Mouse (Mus musculus) embryonic fibroblast, embryonic 13.5 days (primary cell): ENCODE data around the gene Mettl7a3.

Experiments
- CTCF ChIP-seq: IDR thresholded peaks from 2 replicates; pipeline ENCODE4 v1.5.1; 2011; ENCODE audit warnings: mild to moderate bottlenecking, control low read depth, low read length, moderate library complexity, borderline replicate concordance; ENCODE audit not compliant: insufficient read depth
- POLR2A ChIP-seq: IDR thresholded peaks from 2 replicates; pipeline ENCODE4 v1.6.1; 2011; ENCODE audit warnings: low read depth, mild to moderate bottlenecking, control low read depth, low read length, moderate library complexity

DNA sequence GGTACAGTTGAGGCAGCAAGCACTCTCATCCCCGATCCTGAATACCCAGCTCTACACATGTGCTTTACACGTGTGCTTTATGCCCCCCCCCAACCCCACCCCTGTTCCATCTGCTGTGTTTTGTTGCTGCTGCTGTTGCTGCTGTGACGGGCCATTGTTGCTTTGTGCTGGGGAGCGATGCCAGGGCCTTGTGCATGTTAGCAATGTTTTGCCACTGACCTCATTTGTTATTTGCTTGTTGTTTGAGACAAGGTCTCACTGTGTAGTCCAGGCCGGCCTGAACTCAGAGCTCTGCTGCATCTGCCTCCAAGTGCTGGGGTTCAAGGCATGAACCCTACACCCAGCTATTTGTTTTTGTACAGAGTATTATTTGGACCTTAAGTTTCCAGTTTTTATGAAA lies 43.9 kb upstream of the Mettl7a3 start:
- TF ChIP-seq CTCF (no peak), POLR2A (no peak)
